In genomic region chr15:59203850-59204625, GRCm38 (mm10) we compare ENCODE assay signal across 8 mouse cellular contexts.
A peak's percentile ranks its signal among the peaks of the same experiment; 100 is the strongest.
DNase-seq lines count a peak whose midpoint lies in the region; ATAC-seq and TF ChIP-seq lines count a peak whose summit lies in the region.

No protein-coding gene starts in this region.

- H3K9ac ChIP-seq in forebrain, postnatal 0 days, result no peak overlapping the region
- H3K9ac ChIP-seq in heart, embryonic 16.5 days (ENCODE audit: low read length), result no peak overlapping the region
- no peak overlapping the region for H3K9ac ChIP-seq in liver, postnatal 0 days (replicated peaks)

- DNase-seq in forebrain, postnatal 0 days, result peak; percentile 59
- DNase-seq in forebrain, embryonic 10.5 days (ENCODE audit: extremely low spot score, low spot score), result no peak
- DNase-seq in thymus, adult 2 months, result peak; percentile 28
- DNase-seq in thymus, adult 18-20 months, result no peak
- DNase-seq in liver, postnatal 0 days, result peak; percentile 24
- peak; percentile 17 for DNase-seq in telencephalon, adult 2 months (ENCODE audit: low read depth, low spot score)
- no peak for DNase-seq in spleen, adult 12 weeks (ENCODE audit: low spot score)

- no peaks in the 10 kb centered on the region for H3K4me1 ChIP-seq in forebrain, postnatal 0 days (ENCODE audit: insufficient read depth)
- peaks cover 15% of the 10 kb centered on the region for H3K4me1 ChIP-seq in forebrain, embryonic 10.5 days
- H3K4me1 ChIP-seq in thymus, adult 2 months (replicated peaks; ENCODE audit: control insufficient read depth, insufficient read depth, low read length), result no peaks in the 10 kb centered on the region
- peaks cover 36% of the 10 kb centered on the region for H3K4me1 ChIP-seq in heart, embryonic 16.5 days (ENCODE audit: control insufficient read depth, insufficient read depth, low read length)
- H3K4me1 ChIP-seq in liver, postnatal 0 days (ENCODE audit: insufficient read depth), result no peaks in the 10 kb centered on the region

- H3K4me2 ChIP-seq in forebrain, postnatal 0 days (ENCODE audit: low read depth), result no peak overlapping the region
- peak overlapping the region; percentile 19; the same call in 1 of the 2 replicates for H3K4me2 ChIP-seq in heart, embryonic 16.5 days (ENCODE audit: low read depth, low read length)
- H3K4me2 ChIP-seq in liver, postnatal 0 days (ENCODE audit: low read depth, low read length), result no peak overlapping the region

- no peaks in the 10 kb centered on the region for H3K9me3 ChIP-seq in forebrain, postnatal 0 days (ENCODE audit: low read length)
- H3K9me3 ChIP-seq in forebrain, embryonic 10.5 days, result no peaks in the 10 kb centered on the region
- H3K9me3 ChIP-seq in heart, embryonic 16.5 days (replicated peaks; ENCODE audit: control insufficient read depth, low read length), result no peaks in the 10 kb centered on the region
- no peaks in the 10 kb centered on the region for H3K9me3 ChIP-seq in liver, postnatal 0 days (ENCODE audit: low read length)

- no peak for TF ChIP-seq POLR2A in thymus, adult 2 months (IDR thresholded peaks at IDR 0.05; ENCODE audit: control insufficient read depth, extremely low read depth, insufficient read depth, low read length, poor library complexity)

- no peaks in the 10 kb centered on the region for H3K27me3 ChIP-seq in forebrain, postnatal 0 days (ENCODE audit: insufficient read depth, low read length)
- no peaks in the 10 kb centered on the region for H3K27me3 ChIP-seq in forebrain, embryonic 10.5 days (ENCODE audit: poor library complexity, severe bottlenecking)
- no peaks in the 10 kb centered on the region for H3K27me3 ChIP-seq in thymus, adult 2 months (ENCODE audit: control insufficient read depth, insufficient read depth, low read length)
- no peaks in the 10 kb centered on the region for H3K27me3 ChIP-seq in heart, embryonic 16.5 days (ENCODE audit: control insufficient read depth, insufficient read depth, low read length)
- H3K27me3 ChIP-seq in liver, postnatal 0 days (ENCODE audit: insufficient read depth, low read length), result no peaks in the 10 kb centered on the region

- H3K4me3 ChIP-seq in forebrain, postnatal 0 days (ENCODE audit: low read depth, low read length), result no peak overlapping the region
- H3K4me3 ChIP-seq in forebrain, embryonic 10.5 days, result no peak overlapping the region
- no peak overlapping the region for H3K4me3 ChIP-seq in thymus, adult 2 months (ENCODE audit: control insufficient read depth, insufficient read depth, low read length)
- no peak overlapping the region for H3K4me3 ChIP-seq in heart, embryonic 16.5 days (ENCODE audit: low read length)
- H3K4me3 ChIP-seq in liver, postnatal 0 days (ENCODE audit: low read depth, low read length), result no peak overlapping the region

- ATAC-seq in forebrain, postnatal 0 days, result peak; percentile 69
- 0 out of 2 replicates have a peak, but pooled peaks have one; percentile 17 for ATAC-seq in heart, embryonic 16.5 days (replicated peaks; ENCODE audit: extremely low read depth, insufficient read depth, low FRiP score)
- no peak for ATAC-seq in liver, postnatal 0 days

- no peaks in the 10 kb centered on the region for H3K36me3 ChIP-seq in forebrain, postnatal 0 days (ENCODE audit: insufficient read depth)
- no peaks in the 10 kb centered on the region for H3K36me3 ChIP-seq in forebrain, embryonic 10.5 days (replicated peaks)
- no peaks in the 10 kb centered on the region for H3K36me3 ChIP-seq in thymus, adult 2 months (ENCODE audit: control insufficient read depth, insufficient read depth, low read length)
- H3K36me3 ChIP-seq in heart, embryonic 16.5 days (ENCODE audit: control insufficient read depth, insufficient read depth), result no peaks in the 10 kb centered on the region
- H3K36me3 ChIP-seq in liver, postnatal 0 days (replicated peaks; ENCODE audit: insufficient read depth, low read length), result no peaks in the 10 kb centered on the region

- no peak for TF ChIP-seq EP300 in liver, postnatal 0 days (IDR thresholded peaks at IDR 0.05; ENCODE audit: low read depth)

- no peak overlapping the region for H3K27ac ChIP-seq in forebrain, postnatal 0 days (ENCODE audit: low read depth, low read length)
- no peak overlapping the region for H3K27ac ChIP-seq in forebrain, embryonic 10.5 days
- no peak overlapping the region for H3K27ac ChIP-seq in thymus, adult 2 months (ENCODE audit: control insufficient read depth, insufficient read depth, low read length)
- H3K27ac ChIP-seq in heart, embryonic 16.5 days (ENCODE audit: low read length), result 0 out of 2 replicates have a peak overlapping the region, but pooled peaks have one; percentile 5
- no peak overlapping the region for H3K27ac ChIP-seq in liver, postnatal 0 days (ENCODE audit: low read depth)

- TF ChIP-seq CTCF in forebrain, postnatal 0 days (IDR thresholded peaks at IDR 0.05; ENCODE audit: low read depth), result peak; percentile 55
- no peak for TF ChIP-seq CTCF in thymus, adult 2 months (IDR thresholded peaks at IDR 0.05; ENCODE audit: borderline replicate concordance, control insufficient read depth, extremely low read depth, insufficient read depth, low read length, poor library complexity)
- TF ChIP-seq CTCF in liver, postnatal 0 days (IDR thresholded peaks at IDR 0.05; ENCODE audit: low read depth), result peak; percentile 54

- 75% methylated on average over 17 of the region's 17 CpGs for WGBS in forebrain, postnatal 0 days
- 82% methylated on average over 17 of the region's 17 CpGs for WGBS in forebrain, embryonic 10.5 days
- WGBS in thymus, adult 2 months, result 90% methylated on average over 17 of the region's 17 CpGs
- WGBS in heart, embryonic 16.5 days, result 53% methylated on average over 17 of the region's 17 CpGs
- WGBS in liver, postnatal 0 days (ENCODE audit: insufficient replicate concordance), result 71% methylated on average over 17 of the region's 17 CpGs

Comparison
In these comparisons a context has a peak if more than half of its experiments do, and no peak if none do; other contexts are left out.
1. DNase-seq: peak in forebrain, postnatal 0 days (single experiment), thymus, adult 2 months (single experiment), liver, postnatal 0 days (single experiment) and telencephalon, adult 2 months (single experiment); none in forebrain, embryonic 10.5 days (single experiment), thymus, adult 18-20 months (0 of 2) and spleen, adult 12 weeks (single experiment).